Mouse (Mus musculus) T-helper 2 cell (primary cell): ENCODE measurements around the gene Cacna1c.

ENCODE experiments used
- in situ Hi-C: fragments of 300-600 bp; cut with MboI, MseI; formaldehyde crosslinking; loops from one replicate; pipeline ENCODE4 v1.15.1; 2025; ENCODE audit warnings: high pct_unique_total_duplicates

Cacna1c gene

DNA sequence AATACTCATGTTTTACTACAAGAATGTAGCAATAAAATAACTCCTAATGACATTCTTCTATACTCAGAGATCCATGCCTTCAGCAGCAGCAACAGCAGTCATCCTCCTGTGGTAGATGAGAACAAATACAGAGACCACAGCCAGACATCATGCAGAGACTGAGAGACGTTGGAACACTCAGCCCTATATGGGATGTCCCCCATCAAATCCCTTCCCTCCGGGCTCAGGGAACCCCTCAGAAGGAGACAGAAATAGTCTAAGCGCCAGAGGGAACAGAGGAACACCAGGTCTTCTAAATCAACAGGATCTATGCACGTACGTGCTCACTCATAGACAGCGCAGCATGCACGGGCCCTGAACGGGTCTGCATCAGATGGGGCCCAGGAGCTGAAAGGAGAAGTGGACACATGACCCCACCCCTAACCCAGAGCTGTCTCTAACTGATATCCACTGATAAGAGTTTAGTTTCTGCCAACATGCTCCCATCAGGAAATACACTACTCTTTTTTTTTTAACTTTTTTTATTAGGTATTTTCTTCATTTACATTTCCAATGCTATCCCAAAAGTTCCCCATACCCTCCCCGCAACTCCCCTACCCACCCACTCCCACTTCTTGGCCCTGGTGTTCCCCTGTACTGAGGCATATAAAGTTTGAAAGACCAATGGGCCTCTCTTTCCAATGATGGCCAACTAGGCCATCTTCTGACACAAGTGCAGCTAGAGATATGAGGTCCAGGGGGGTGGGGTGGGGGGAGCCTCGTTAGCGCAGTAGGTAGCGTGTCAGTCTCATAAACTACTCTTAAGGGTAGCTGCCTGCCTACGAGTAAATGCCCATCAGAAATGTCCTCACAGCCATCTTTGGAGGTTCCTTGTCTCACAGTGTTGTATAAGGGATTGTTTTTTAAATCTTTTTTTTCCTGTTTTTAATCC, 182.8 kb downstream of the Cacna1c start:
- in situ Hi-C loops = no loop called here

DNA sequence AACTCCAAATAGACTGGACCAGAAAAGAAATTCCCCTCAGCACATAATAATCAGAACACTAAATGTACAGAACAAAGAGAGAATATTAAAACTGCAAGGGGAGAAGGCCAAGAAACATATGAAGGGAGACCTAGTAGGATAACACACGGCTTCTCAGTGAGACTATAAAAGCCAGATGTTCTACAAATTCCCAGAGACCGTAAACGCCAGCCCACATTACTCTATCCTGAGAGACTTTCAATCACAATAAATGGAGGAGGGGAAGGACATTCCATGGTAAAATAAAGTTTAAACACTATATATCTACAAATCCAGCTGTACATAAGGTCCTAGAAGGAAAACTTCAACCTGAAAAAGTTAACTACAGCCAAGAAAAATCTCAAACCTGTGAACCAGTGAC, 185.3 kb downstream of the Cacna1c start:
- in situ Hi-C loops = no loop called here

DNA sequence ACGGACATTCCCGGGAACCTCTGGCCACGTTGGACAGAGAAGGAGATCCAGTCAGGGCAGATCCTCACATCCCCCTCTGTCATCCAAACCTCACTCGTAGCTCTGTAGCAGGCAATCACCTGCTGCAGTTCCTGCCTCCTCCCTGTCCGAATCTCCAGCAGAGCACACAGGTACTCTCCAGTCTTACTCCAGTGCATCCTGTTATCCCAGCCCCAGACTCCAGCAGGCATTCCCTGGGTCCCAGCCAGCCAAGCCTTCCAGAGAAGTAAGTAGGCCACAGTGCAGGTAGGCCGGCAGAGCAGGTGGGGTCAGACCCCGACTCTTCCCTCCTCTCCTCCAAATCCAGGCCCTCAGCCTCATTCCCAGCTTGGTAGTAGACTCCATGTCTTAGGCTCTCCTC, 186.7 kb downstream of the Cacna1c start:
- in situ Hi-C loops = no loop called here

DNA sequence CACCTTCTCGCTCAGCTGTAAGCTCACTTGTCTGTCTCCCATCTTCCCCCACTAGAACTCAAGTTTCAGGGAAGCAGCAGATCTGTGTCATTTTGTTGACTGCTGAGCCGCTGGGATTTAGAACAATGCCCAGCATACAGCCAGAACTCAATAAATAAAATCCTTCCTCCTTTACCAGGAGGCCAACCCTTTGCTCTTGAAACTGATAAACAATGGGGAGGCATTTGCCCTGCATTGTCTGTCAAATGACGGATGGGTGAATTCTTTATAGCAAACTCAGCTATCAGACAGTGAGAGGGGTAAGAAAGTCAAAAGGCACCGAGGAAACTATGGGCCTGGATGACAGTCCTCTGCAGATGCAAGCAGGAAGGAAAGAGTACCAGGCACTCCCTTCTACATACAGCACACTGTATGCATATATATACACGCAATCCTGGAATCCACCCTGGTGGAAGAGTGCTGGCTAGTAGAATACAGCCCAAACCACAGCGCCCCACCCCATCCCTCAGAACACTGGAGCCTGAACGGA, 187.5 kb downstream of the Cacna1c start:
- in situ Hi-C loops = no loop called here

- in situ Hi-C loops = no loop called here
Observed at GRCm38 (mm10) chr6:119004596-119004995, 191.6 kb downstream of the Cacna1c start.

- in situ Hi-C loops = no loop called here
Observed at GRCm38 (mm10) chr6:119001442-119001841, 194.8 kb downstream of the Cacna1c start.

GRCm38 (mm10) chr6:119000255-119000654, 196.0 kb downstream of the Cacna1c start:
- in situ Hi-C loops = no loop called here

DNA sequence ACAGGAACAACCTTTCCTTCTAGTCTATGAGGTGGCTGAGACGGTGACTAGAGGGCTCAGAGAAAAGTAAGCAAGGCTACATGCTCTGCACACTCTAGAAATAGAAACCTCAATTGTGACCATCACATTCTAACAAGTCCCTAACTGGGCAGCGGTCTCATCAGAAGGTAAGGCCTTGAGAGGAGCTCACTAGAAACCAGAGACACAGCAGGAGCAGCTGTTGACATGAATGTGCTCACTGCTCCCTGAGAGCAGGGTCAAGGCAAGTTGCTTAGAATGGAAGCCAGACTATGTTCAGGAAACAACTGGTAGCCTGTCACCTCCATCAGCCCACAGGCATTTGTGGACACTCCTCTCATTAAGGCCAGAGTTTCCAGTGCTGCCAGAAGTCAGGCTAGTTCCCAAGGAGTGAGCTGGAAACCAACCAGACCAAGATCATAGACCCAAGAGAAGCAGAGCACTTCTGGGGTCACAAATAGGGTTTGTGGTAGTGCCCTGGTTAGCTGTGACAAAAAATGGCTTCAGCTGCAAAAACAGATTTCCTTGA, 196.8 kb downstream of the Cacna1c start:
- in situ Hi-C loops = loop anchor here (5.0 kb wide), 1 partner anchor 103 kb away; no protein-coding TSS in a partner anchor

DNA sequence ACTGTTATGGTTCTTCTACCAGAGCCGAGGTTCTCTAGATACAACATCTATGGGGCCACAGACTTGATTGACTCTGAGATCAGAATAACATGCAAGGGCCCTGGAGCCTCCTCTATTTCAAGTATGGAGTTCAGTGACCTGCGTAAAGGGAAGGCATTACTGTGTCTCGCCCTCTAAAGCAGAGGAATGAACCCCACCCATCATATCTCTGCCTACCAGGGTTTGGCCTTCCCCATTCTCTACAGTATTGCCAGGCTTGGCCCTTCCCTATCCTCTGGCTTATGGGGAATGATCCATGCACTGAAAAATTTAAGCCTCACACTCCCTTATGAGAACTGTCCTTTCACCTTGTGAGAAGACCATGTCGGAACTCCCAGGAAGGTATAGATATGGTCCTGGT, 198.8 kb downstream of the Cacna1c start:
- in situ Hi-C loops = loop anchor here (5.0 kb wide), 1 partner anchor 105 kb away; no protein-coding TSS in a partner anchor

DNA sequence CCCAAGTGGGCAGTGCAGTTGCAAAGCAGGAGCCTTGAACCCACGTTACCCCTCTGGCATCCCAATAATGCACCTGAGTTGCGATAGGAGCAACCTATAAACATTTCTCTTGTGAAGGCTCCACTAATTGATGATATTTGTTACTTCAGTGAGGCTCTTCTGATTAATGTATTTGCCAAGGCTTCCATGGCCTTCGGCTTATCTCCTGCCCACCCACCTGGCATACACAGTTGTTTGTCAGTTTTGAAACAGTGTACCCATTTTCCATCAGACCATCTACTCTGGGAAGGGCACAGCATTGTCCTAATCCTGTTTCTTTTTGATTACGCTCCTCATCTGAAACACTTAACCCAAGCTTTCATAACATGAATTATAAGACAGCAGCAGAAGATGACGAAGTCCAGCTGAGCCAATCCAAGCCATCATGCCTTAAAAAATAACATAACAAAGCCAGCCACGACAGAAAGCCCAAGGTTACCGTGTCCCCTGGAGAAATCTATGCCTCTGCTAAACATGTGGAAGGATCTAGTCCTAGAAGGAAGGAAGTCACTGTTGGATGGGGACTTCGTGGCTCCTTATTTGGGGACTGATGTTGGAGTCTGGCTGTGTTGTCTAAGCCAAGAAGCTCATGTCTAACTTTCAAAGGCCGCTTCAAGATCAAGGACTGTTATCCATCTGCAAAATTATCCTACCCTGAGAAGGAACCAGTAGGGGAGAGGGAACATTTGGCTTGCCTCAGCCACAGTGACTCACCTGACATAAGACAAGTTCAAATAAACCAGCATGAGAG, 201.8 kb downstream of the Cacna1c start:
- in situ Hi-C loops = loop anchor here (5.0 kb wide), 1 partner anchor 108 kb away; no protein-coding TSS in a partner anchor

GRCm38 (mm10) chr6:118992391-118992790, 203.8 kb downstream of the Cacna1c start:
- in situ Hi-C loops = no loop called here

- in situ Hi-C loops = no loop called here
Observed at GRCm38 (mm10) chr6:118989999-118990776, 206.0 kb downstream of the Cacna1c start.

GRCm38 (mm10) chr6:118984181-118984901, 211.9 kb downstream of the Cacna1c start:
- in situ Hi-C loops = no loop called here

- in situ Hi-C loops = no loop called here
Observed at GRCm38 (mm10) chr6:118983471-118984040, 212.7 kb downstream of the Cacna1c start.

DNA sequence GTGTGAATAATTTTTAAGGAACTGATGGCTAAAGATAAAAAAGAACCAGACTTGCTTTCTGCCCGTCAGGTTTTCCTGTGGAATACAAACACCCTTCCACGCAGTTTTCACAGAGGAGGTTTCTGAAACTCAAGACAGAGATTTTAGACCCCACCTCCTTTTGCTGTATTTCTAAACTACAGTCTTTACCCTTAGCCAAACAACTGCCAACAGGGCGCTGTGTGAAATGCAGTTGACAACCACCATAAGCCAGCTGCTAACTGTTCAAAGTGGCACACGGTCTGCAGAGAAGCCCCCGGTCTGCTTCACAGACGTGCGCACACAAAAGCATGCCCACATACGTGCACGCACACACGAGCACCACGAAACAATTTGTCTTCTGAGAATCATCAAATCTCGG, 216.0 kb downstream of the Cacna1c start:
- in situ Hi-C loops = no loop called here

DNA sequence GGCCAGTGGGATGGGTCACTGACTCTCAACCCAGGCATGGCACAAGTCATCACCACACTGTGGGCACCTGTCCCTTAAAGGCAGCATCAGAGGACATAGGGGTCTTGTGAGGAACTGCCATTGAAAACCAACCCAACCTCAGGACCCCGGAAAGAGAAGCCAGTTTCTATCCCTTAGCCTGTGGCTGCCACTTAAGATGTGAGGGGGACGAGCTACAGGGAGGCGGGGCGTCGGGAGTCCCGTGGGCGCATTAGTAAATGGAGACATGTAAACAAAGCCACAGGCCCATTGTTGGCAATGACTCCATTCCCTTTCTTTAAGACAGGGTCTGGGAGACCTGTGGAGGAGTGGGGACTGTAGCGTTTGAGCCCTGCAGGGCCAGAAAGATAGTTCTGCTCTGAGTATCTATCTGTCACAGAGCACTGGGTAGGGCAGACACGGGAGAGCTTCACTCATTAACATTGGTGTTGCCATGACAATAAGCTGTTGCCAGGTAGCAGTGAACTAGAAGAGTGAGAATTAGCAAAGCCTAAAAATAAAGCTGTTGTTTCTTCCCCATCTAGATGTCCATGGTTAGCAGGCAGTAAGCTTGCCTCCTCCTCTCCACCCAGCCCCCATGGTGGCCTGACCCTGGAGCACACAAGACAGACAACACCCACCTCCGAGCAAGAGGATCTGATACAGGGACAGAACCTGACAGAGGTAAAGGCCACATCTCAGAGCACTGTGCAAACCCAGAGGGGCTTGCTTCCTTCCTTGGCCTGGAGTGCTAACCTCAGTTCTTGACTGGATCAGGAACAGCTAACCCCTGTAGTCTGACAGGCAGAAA, 218.6 kb downstream of the Cacna1c start:
- in situ Hi-C loops = no loop called here

- in situ Hi-C loops = no loop called here
Observed at GRCm38 (mm10) chr6:118976617-118977016, 219.6 kb downstream of the Cacna1c start.

- in situ Hi-C loops = no loop called here
Observed at GRCm38 (mm10) chr6:118971844-118972531, 224.2 kb downstream of the Cacna1c start.

DNA sequence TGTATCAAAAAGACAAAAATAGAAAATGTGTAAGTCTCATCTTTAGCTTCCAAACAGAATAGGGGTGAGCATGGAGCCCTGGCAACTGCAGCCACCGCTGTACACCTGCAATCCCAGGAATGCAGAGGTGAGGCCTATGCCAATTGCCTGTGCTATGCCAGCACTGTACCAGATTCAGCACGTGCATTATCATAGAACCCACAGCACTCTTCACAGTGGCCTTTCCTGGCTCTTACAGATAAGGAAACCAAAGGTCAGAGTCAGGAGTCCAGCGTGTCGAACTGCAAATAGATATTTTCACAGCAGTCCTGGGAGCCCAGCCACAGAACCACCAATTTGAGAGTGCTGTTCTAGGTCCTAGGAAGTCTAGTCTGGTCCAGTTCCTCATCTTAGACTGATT, 227.4 kb downstream of the Cacna1c start:
- in situ Hi-C loops = no loop called here
